Mouse (Mus musculus) frontal cortex, postnatal 14 days (tissue): ENCODE data around the gene Ric8a.
"Not testable (repeated sequence)": the region's sequence is repeated elsewhere in the genome, so short reads cannot be mapped to it uniquely, and the experiment has no call there.

Experiments used
- DNase-seq, 2 experiments: peaks; one replicate each; pipeline ENCODE4 v3.0.0; 2022; ENCODE audit warnings: low spot score in 2 of 2

The Ric8a gene

DNA sequence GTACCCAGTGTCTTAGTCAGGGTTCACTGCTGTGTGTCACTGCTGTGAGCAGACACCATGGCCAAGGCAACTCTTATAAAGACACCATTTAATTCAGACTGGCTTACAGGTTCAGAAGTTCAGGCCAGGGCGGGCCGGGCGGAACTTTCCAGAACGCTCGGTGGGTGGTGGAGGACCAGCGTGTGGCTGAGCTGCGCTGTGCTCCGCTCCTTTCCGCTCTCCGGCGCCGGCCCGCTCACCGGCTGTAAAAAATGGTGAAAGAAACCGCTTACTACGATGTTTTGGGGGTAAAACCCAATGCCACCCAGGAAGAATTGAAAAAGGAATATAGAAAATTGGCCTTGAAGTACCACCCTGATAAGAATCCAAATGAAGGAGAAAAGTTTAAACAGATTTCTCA is 33.9 kb downstream of the Ric8a start:
- not testable (repeated sequence) for DNase-seq

DNA sequence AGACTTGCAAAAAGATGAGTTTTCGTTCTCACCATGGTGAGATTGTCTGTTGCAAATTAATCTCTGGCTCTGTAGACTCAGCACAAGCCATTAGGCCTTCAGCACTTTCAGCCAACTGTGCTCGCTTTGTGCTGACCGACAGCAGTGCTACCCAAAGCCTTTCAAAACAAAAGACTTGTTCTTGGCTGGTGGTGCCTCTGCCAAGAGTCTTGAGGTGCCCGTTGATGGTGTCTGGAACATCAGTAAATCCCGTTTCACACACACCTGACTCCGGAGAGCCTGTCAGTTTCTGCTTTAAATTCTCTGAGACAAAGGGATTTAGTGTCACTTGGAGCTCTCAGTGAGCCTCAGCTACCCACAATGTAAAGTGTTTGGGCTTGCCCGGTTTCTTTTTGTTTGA is 37.3 kb downstream of the Ric8a start:
- no peak for DNase-seq

DNA sequence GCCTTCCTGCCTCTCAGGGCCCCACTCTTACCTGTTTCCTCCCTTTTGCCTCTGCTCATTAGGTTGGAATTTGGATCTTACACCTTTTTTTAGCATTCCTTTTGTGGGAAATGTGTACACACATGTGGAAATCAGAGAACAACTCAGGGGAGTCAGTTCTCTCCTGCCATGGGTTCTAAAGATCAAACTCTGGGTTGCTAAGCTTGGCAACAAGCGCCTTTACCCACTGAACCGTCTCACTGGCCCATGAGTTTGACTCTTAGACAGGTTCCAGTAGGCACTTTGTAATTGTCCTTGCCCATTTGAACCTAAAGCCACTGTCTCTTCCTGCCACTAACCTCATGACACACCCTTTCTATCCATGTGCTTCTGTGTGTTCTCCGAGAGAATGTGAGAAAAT is 37.9 kb downstream of the Ric8a start:
- no peak for DNase-seq

DNA sequence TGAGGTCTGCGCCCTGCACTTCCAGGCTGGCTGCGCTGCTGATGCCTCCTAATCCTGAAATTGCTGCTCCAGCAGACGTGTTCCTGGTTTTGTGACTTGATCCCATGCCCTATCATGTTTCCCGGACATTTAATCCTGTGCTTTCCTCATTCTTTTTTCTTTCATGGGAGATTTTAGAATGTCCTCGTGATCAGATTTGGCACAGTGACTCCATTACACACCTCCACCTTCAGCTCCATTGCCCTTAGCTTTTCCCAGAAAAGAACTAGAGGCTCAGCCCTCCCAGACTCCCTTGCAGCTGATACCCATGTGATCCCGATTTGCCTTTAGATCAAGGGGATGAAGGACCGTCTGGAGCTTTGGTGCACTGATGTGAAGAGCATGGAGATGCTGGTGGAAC is 41.1 kb downstream of the Ric8a start:
- no peak for DNase-seq

DNA sequence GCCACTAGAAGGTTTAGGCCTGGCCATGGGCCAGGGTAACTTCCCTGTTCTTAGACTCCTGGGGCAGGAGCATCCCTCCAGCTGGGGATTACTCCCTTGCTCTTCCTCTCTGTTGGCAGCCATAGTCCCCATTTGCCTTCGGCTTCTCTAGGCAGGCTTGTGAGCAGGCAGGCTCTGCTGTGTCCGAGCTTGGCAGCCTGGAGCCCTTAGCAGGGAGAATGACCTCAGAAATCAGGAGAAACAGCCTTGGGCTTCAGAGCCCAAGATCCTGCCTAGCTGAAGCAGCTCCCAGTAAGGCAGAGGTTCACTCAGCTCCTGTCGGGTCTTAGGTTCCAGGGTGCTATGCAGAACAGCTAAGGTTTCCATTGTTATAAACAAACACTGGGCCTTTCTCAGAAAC is 42.4 kb downstream of the Ric8a start:
- DNase-seq: no peak

DNA sequence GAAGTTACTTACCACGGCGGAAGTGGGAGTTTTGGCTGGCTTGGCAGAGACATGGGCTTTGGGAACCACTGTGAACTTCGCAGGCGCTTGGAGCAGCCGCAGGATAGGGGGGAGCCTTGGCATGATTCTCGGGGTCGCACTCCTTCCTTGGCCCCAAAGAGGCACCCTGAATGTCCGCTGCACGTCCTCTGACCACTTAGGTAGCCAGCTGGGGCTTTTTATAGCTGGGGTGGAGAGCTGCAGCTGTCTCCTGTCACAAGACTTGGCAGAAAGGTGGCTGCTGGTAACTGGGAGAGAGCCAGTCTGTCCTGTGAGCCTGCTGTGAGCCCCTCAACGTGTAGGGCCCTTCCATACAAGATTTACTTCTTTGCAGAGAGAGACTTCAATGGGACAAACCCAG is 43.5 kb downstream of the Ric8a start, which contains the start of gene Cox8b:
Cox8b (minus strand) TSS at position 227 of the 400 bp plus-strand sequence.
- no peak for DNase-seq

DNA sequence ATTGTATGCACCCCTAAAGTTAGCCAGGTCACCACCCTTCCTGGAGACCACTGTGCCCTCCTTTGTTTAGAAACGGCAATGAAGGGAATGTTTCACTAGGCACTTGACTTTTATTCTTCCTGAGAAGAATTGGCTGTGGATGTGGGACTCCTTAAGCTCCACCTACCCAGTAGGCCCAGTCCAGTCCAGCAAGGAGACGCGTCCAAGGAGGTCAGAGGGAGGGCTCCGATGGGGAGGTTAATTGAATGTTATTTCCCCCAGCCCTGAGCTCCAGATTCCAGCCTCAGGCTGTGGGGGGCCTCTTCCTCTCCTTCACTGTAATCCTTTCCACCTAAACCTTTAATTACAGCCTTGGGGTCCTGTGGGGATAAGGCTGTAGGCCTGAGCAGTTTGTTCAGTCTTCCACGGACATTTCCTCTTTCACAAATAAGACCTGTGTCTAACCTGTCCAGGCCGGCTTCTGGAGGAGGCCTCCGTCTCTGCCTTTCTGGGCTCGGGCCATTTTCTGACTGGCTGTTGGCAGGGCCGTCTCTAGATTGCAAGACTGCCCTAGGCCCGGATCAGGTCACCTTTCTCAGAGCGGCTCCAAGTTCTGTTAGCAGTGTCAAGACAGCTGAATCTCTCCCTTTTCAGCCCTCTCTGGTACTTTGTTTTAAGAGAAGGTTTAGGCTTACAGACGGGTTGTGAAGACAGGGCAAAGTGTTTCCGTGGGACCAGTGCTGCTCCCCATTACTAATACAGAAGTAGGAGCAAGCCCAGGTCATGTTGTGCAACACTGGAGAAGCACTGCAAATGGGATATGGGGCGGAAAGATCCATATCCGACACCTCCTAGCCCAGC is 45.5 kb downstream of the Ric8a start:
- no peak for DNase-seq

DNA sequence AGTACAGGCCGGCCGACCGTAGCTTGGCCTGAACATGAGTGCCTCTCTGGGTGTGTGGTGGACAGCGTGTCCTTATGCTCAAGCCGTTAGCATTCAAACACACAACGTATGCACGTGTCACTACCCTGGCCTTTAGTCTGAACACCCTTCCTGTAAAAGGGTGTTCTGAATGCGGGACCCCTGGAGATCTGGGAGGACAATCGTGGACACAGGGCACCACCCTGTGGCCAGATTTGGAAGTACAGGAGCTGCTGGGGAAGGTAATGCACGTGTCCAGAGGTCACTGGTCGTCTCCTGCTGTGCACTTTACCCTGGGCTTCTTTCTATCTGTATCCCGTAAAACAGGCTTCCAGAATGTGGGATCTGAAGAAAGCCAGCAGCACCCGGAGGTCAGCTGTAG is 46.5 kb downstream of the Ric8a start:
- peak; percentile 43 to 71 for DNase-seq

DNA sequence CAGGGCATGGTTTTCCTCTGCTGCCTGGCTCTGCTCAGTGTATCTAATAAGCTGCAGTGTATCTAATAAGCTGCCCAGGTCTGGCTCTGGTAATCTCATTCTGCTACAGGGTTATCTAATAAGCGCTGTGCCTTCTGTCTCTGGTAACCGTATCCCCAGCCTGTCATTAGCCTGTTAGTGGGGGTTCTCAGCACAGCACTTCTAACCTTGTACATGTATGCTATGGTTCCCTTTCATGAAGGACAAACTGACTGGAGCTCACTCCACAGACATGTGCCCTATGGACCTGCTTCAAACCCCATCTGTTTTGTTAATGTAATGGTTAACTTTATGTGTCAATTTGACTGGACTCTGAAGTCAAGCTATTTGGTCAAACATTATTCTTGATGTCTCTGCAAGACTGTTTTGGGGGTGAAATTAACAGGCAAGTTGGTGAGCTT is 48.9 kb downstream of the Ric8a start:
- no peak for DNase-seq

DNA sequence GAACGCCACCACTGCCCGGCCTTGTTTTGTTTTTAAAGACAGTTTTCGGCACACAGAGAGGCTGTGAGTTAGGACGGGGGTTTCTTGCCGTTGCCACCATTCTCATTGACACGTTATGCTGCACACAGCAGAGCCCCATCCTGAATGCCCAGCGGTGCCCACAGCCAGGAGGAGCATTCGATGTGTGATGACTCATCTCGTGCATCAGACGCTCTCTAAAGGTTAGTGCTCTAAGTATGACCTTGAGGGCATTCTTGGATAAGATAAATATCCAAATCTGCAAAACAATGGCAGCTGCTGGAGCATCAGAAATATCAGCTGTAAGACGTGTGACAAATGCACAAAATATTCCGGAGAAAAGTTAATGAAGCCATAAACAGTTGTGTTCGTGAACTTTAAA is 50.4 kb downstream of the Ric8a start:
- no peak for DNase-seq

DNA sequence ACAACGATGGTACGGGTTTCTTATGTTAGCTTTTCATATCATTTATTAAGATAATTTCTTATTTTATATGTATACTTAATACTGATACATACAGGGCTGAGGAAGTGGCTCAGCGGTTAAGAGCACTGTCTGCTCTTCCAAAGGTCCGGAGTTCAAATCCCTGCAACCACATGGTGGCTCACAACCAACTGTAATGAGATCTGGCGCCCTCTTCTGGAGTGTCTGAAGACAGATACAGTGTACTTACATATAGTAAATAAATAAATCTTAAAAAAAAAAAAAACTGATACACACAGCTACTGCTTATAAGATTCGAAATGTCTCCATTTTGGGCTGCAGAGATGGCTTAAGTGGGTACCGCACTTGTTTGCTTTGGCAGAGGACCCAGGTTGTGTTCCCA is 50.9 kb downstream of the Ric8a start:
- DNase-seq: no peak

DNA sequence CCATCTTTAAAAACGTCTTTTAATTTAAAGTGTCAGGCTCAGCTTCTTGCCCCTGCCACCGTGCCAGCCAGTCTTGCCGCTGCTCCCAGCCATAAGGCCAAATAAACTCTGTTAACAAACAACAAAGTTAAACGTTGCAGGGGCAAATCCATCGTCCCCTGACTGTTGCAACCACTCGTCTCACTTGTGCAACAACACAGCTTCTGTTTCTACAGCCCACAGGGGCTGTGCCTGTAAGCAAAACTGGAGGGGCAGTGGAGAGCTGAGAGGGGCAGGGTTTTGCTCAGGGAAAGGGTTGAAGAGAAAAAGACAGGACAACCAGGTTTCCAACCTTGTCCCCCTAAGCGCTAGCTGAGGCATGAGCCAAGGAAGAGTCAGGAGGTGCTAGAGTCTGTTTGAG is 51.4 kb downstream of the Ric8a start:
- DNase-seq: no peak

DNA sequence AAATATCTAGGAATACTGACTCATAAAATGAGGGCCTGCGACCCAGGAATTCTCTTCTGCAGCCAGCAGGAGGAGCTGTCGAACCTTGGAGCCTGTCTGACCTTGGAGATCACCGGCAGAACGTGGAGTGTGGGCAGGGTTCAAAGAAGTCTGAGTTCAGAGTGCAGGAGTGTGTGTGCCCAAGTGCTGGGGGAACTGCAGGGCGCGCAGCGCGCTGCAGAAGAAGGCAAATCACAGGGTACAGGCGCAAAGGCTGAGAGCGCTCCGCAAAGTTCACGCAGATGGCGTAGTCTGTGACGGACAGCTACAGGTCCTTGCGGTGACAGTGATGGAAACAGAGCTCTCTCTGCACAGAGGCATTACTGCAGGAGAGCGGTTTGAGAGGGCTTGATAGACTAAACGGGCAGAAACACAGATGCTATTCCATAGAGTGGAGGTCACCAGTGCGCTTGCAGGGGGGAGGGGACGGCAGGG is 51.9 kb downstream of the Ric8a start:
- peak; percentile 27 to 64 for DNase-seq

DNA sequence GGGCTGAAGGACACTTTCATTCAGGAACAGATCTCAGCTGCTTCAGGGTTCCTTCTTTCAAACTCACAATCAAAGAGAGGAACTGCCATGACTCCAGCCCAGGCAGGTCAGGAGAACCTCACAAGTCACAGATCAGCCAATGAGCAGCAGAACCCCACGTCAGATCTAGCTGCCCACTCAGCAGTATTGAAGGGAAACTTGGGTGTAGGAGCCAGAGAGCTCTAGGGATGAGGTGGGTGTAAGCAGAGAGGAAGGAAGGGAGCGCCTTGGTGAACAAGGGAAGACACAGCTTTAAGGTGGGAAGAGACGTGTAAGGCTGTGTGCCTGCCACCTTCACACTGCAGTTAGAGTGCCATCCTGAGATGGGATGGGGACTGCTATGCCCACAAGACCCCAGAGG is 55.5 kb downstream of the Ric8a start:
- no peak for DNase-seq

DNA sequence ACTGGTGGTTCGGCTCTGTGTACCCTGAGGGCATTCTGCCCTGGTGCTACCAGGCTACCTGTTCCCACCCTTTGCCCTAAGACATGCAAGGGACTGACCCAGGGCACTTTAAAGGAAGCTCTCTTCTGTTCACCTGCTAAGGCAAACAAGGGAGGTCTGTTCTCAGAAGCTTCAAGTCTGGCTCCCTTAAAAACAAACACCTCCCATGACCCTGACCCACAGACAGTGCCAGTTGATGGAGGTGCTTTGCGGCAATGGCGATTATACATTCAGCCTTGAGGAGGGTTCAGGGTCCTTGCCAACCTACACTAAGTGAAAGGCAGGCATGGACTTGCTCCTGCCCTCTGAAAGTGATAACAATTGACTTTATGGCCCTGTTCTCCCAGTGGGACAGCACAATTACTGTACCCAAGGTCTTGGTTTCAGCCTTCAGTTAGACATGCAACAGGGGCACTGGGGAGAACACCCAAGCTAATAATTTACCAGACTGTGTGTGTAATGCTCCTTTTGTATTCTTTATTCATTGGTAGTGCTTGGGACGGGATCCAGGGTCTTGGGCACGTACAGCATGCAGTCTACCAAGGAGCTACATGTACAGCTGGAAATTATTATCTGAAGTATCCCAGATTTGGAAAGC is 56.2 kb downstream of the Ric8a start:
- no peak for DNase-seq
